Mouse (Mus musculus): ENCODE results near the gene Gm29106.
"Not testable (repeated sequence)": the region's sequence is repeated elsewhere in the genome, so short reads cannot be mapped to it uniquely, and the experiment has no call there.

The Gm29106 gene

DNA sequence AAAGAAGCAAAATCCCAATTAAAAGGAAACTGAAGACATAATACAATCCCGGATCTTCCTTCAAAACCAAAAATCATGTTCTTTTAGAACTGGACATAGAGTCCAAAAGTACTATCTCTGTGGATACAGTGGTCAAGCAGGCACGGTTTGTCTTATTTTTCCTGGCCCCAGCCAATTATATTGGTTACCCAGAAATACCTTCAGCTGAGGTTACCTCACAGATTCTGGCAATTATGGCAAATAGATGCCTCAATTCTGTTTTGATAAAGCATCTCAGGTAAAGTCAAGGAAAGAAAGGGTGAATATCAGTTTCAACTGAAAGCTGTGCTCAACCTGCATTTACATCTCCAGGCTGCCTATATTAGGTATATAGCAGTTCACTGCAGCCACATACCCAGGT, at the start of gene Gm29106:
Gm29106 (plus strand) TSS at position 301 of the 400 bp plus-strand sequence.
- DNase-seq (ENCODE audit: low read depth), result not testable (repeated sequence)

DNA sequence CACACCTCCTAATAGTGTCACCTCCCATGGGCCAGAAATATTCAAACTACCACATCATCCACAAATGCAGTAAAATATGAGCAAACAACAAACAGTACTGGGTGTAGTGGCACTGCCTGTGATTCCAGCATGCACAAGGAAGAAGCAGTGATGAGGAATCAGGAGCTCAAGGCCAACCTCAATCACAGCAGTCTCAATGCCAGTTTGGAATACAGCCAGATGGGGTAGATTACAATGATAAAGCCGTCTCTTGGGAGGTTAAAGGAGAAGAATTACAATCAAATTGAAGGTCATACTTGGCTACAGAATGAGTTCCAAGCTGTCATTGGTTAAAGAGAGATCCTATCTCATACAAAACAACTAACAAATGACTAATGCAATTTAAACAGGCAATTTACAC, 52.2 kb downstream of the Gm29106 start:
- DNase-seq (ENCODE audit: low read depth), result no peak

DNA sequence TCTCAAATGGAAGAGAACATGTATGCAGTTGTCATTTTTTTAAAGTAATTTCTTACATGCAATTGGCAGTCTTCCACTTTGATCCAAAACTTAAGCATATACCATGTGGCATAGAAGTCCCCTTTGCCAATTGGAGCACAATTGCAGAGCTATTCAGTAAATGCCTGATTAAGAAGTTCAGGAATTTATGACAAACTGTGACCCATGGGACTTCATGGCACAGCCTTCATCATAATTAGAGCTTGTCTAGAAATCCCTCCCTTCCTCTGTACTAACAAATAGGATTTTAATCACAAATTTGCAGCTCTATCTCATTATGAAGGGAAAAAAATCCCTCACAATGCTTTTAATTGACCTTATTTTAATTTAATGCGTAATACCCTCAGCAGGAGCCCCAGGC, 59.7 kb downstream of the Gm29106 start:
- DNase-seq (ENCODE audit: low read depth), result no peak

All from NIH3T3 (cell line).